Mouse (Mus musculus): ENCODE data around the gene Wnk2.

DNA sequence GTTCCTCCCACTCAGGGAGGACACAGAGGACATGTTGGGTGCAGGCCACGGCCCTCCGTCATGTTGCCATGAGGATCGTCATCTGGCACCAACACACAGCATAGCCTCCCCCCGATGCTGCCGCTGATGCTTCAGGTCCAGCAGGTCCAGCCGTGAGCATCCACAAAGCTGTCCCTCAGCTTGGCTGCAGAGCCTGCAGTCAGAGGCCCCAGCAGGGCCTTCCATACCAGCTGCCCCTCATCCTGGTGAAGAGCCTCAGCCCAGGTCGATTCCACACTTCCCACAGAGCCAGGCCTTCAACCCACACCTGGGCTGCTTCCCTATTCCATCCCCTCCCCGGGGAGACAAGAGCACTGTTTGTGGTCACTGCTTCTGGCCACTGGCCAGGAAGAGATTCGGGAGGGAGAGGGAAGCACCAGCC, 54.3 kb downstream of the Wnk2 start:
- no peak for TF ChIP-seq CTCF (conservative IDR thresholded peaks at IDR 0.05; ENCODE audit: low read length)
- no peak for TF ChIP-seq POU5F1 (IDR thresholded peaks at IDR 0.05; ENCODE audit: borderline replicate concordance, low read length)
